Mouse (Mus musculus) layer of hippocampus, adult 8-10 months (tissue): ENCODE results near the gene Fgf4. TPM values are rescaled to one million over a fixed set of nuclear protein-coding genes. Genes with fewer than 3 reads are reported as not detected.
A peak's percentile ranks its signal among the peaks of the same experiment; 100 is the strongest.

Source experiments
- DNase-seq, 2 experiments: peaks; one replicate each; pipeline ENCODE4 v3.0.0; 2022; ENCODE audit warnings: low spot score in 2 of 2
- total RNA-seq, 4 experiments: library from RNA; stranded (reverse); gene quantifications; 2 replicates each; pipeline ENCODE4 v1.2.4; 2022

The Fgf4 gene
- total RNA-seq, 4 experiments from 2014 or later, result not detected

DNA sequence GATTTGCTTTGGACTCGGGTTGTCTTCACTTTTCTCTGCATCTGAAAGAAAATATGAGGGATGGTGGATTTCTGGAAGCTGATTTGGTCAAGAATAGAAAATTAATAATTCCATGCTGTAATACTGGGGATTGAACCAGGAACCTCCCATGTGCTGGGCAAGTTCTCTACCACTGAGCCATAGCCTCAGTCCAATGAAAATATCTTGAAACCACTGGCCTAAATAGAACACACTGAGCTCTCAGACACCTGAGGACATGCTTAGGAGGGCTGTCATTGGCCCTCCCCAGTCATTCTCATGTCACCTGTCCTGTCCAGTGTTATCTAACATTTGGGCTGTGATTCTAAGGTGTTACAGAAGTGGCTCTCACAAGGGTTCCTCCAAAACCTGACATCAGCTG lies 64.0 kb downstream of the Fgf4 start:
- peak in 1 of 2 experiments; percentile 67 for DNase-seq

DNA sequence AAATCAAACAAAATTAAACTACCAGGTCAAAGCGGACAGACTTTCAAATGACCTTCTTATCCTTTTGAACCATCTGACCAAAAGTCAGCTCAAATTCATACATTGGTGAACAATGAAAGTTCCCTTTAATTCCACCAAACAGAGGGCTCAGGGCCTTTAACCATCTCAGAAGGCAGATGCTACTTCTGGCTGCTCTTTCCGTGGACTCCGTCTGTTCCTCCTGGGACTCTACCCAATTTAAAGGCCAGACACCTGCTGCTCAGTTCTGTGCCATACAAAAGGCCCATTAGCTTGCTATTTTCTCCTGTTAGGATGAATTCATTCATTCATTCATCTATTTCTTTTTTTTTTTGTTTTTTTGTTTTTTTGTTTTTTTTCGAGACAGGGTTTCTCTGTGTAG lies 65.7 kb downstream of the Fgf4 start:
- DNase-seq, result no peak

DNA sequence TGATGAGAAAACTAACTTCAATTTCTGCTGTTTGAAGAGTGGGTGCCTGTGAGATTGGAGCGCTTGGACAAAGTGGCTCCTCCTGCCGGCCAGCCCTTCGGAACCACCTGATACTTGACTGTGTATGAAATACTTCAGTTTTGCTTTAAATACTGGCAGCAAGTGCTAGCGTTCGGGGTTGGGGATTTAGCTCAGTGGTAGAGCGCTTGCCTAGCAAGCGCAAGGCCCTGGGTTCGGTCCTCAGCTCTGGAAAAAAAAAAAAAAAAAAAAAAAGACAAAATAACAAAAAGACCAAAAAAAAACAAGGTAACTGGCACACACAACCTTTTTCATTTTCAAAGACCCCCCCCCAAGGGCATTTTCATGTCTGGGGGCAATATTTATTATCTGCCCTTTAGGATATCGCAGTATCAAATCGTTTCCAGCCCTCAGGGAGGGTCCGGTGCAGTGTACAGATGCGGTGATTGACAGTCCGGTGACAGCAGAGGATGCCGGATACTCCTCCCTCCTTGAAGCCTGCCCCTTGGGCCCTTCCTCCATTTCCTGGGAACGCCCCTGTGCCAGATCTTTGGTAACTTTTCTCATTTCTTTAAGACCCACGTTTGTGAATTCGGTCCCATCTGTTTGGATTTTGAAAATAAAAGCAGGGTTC lies 67.3 kb downstream of the Fgf4 start:
- peak; percentile 69 to 82 for DNase-seq

Other genes with a start within 250 kb of the Fgf4 start
- gene Ano1, start 95.4 kb upstream of the Fgf4 start, total RNA-seq, result 1 to 10 TPM; 2.8 to 7.6 (median 3.9) TPM
- gene Fgf3, start 9.3 kb upstream of the Fgf4 start, total RNA-seq, result under 1 TPM in 1 of 4 experiments, not detected in 3; 0.43 TPM
- gene Fgf15, start 49.2 kb downstream of the Fgf4 start, total RNA-seq, result not detected
- gene LTO1, start 67.7 kb downstream of the Fgf4 start, total RNA-seq, result 10 to 100 TPM; 25.4 to 28.8 (median 26.5) TPM
- gene Ccnd1, start 92.6 kb downstream of the Fgf4 start, total RNA-seq, result 10 to 100 TPM; 41.8 to 55.1 (median 48.8) TPM